Mouse (Mus musculus) heart, embryonic 13.5 days (tissue): ENCODE results near the gene Cfb. TPM values are rescaled to one million over a fixed set of nuclear protein-coding genes. Genes with fewer than 3 reads are reported as not detected.

Experiments
- ATAC-seq: fragments of 200-750 bp; cut with Nextera tagmentation; 2 replicates; pipeline ENCODE4 v1.8.0; 2017; ENCODE audit warnings: moderate TSS enrichment; ENCODE audit not compliant: insufficient number of reproducible peaks, low FRiP score, low TSS enrichment; ENCODE audit errors: extremely low read depth
- H3K27ac ChIP-seq: fragments of 300-500 bp; sonication (generic); replicated peaks from 2 replicates; pipeline ENCODE4 v1.5.1; 2015; ENCODE audit warnings: moderate library complexity, mild to moderate bottlenecking, inconsistent platforms
- H3K27me3 ChIP-seq: fragments of 300-500 bp; sonication (generic); replicated peaks from 2 replicates; pipeline ENCODE4 v1.6.1; 2015; ENCODE audit warnings: mild to moderate bottlenecking, inconsistent platforms
- H3K36me3 ChIP-seq: fragments of 300-500 bp; sonication (generic); 2 replicates; pipeline ENCODE4 v1.6.1; 2015; ENCODE audit warnings: mild to moderate bottlenecking, inconsistent platforms
- H3K4me1 ChIP-seq: fragments of 300-500 bp; sonication (generic); 2 replicates; pipeline ENCODE4 v1.6.1; 2015; ENCODE audit warnings: inconsistent platforms
- H3K4me2 ChIP-seq: fragments of 300-500 bp; sonication (generic); 2 replicates; pipeline ENCODE4 v1.6.1; 2015; ENCODE audit warnings: inconsistent platforms, mild to moderate bottlenecking, moderate library complexity
- H3K4me3 ChIP-seq: fragments of 300-500 bp; sonication (generic); 2 replicates; pipeline ENCODE4 v1.5.1; 2015; ENCODE audit warnings: moderate library complexity, mild to moderate bottlenecking, inconsistent platforms
- H3K9ac ChIP-seq: fragments of 300-500 bp; sonication (generic); 2 replicates; pipeline ENCODE4 v1.6.1; 2015; ENCODE audit warnings: inconsistent platforms, mild to moderate bottlenecking, moderate library complexity
- H3K9me3 ChIP-seq: fragments of 300-500 bp; sonication (generic); 2 replicates; pipeline ENCODE4 v1.6.1; 2016; ENCODE audit warnings: inconsistent platforms
- WGBS: fragments of 180-500 bp; shearing (Covaris S2); methylation state at CpG from one replicate; pipeline ENCODE4 v1.1.7; 2015; ENCODE audit warnings: mixed read lengths; 5-methylcytosine and 5-hydroxymethylcytosine counted together
- polyA plus RNA-seq: library from polyadenylated mRNA; unstranded; fragments of >200 nt; fragmentation: Nextera tagmentation; extraction: Ambion mirVana; gene quantifications from 2 replicates; pipeline ENCODE4 v1.2.1, GENCODE M21; 2015

Cfb gene
- polyA plus RNA-seq, 1 experiment from 2014 or later = 2.3 TPM

GRCm38 (mm10) chr17:34896366-34896765, 34.0 kb upstream of the Cfb start:
- Histone ChIP-seq H3K36me3 (peaks cover 15% of the 10 kb centered on the region), H3K4me1 (peaks cover 46% of the 10 kb centered on the region), H3K4me3 (0 out of 2 replicates have a peak overlapping the region, but pooled peaks have one; percentile 2), H3K27ac (no peak overlapping the region), H3K9me3 (no peaks in the 10 kb centered on the region), H3K27me3 (no peaks in the 10 kb centered on the region), H3K9ac (no peak overlapping the region), H3K4me2 (0 out of 2 replicates have a peak overlapping the region, but pooled peaks have one; percentile 2)
- no peak for ATAC-seq
- WGBS = 85% methylated on average over 17 of the region's 17 CpGs

GRCm38 (mm10) chr17:34895724-34896123, 33.4 kb upstream of the Cfb start:
- Histone ChIP-seq H3K27me3 (no peaks in the 10 kb centered on the region), H3K4me1 (peaks cover 46% of the 10 kb centered on the region), H3K9me3 (no peaks in the 10 kb centered on the region), H3K27ac (peak overlapping the region; percentile 88; the same call in 1 of the 2 replicates), H3K4me3 (peak overlapping the region; percentile 93), H3K4me2 (peak overlapping the region; percentile 93), H3K36me3 (peaks cover 9% of the 10 kb centered on the region), H3K9ac (peak overlapping the region; percentile 93)
- no peak for ATAC-seq
- WGBS = 94% methylated on average over 15 of the region's 15 CpGs

- H3K9ac ChIP-seq = peak overlapping the region; percentile 93
- H3K4me3 ChIP-seq = peak overlapping the region; percentile 93
- no peak for ATAC-seq
- H3K27ac ChIP-seq = peak overlapping the region; percentile 88
- peaks cover 40% of the 10 kb centered on the region for H3K4me1 ChIP-seq
- peak overlapping the region; percentile 93 for H3K4me2 ChIP-seq
- no peaks in the 10 kb centered on the region for H3K27me3 ChIP-seq
- peaks cover 9% of the 10 kb centered on the region for H3K36me3 ChIP-seq
- WGBS = 12% methylated on average over 42 of the region's 51 CpGs
- H3K9me3 ChIP-seq = no peaks in the 10 kb centered on the region
Measured at GRCm38 (mm10) chr17:34894801-34895530, 32.6 kb upstream of the Cfb start.

GRCm38 (mm10) chr17:34894074-34894597, 31.8 kb upstream of the Cfb start:
- H3K27ac ChIP-seq = peak overlapping the region; percentile 88
- 1% methylated on average over 33 of the region's 51 CpGs for WGBS
- peak overlapping the region; percentile 93 for H3K4me2 ChIP-seq
- peak overlapping the region; percentile 93 for H3K9ac ChIP-seq
- no peaks in the 10 kb centered on the region for H3K27me3 ChIP-seq
- peaks cover 9% of the 10 kb centered on the region for H3K36me3 ChIP-seq
- ATAC-seq = peak; percentile 81
- peaks cover 38% of the 10 kb centered on the region for H3K4me1 ChIP-seq
- H3K9me3 ChIP-seq = no peaks in the 10 kb centered on the region
- peak overlapping the region; percentile 93 for H3K4me3 ChIP-seq

- Histone ChIP-seq H3K4me1 (peaks cover 38% of the 10 kb centered on the region), H3K4me2 (peak overlapping the region; percentile 93), H3K9me3 (no peaks in the 10 kb centered on the region), H3K27ac (peak overlapping the region; percentile 88), H3K4me3 (peak overlapping the region; percentile 93), H3K36me3 (peaks cover 9% of the 10 kb centered on the region), H3K27me3 (no peaks in the 10 kb centered on the region), H3K9ac (peak overlapping the region; percentile 80)
- 73% methylated on average over 12 of the region's 12 CpGs for WGBS
- no peak for ATAC-seq
Measured at GRCm38 (mm10) chr17:34893072-34893824, 30.9 kb upstream of the Cfb start.

GRCm38 (mm10) chr17:34891377-34891776, 29.1 kb upstream of the Cfb start:
- WGBS = 85% methylated on average over 2 of the region's 2 CpGs
- Histone ChIP-seq H3K27me3 (no peaks in the 10 kb centered on the region), H3K4me2 (no peak overlapping the region), H3K4me1 (peaks cover 22% of the 10 kb centered on the region), H3K4me3 (no peak overlapping the region), H3K36me3 (peaks cover 7% of the 10 kb centered on the region), H3K9ac (no peak overlapping the region), H3K27ac (no peak overlapping the region), H3K9me3 (no peaks in the 10 kb centered on the region)
- no peak for ATAC-seq

DNA sequence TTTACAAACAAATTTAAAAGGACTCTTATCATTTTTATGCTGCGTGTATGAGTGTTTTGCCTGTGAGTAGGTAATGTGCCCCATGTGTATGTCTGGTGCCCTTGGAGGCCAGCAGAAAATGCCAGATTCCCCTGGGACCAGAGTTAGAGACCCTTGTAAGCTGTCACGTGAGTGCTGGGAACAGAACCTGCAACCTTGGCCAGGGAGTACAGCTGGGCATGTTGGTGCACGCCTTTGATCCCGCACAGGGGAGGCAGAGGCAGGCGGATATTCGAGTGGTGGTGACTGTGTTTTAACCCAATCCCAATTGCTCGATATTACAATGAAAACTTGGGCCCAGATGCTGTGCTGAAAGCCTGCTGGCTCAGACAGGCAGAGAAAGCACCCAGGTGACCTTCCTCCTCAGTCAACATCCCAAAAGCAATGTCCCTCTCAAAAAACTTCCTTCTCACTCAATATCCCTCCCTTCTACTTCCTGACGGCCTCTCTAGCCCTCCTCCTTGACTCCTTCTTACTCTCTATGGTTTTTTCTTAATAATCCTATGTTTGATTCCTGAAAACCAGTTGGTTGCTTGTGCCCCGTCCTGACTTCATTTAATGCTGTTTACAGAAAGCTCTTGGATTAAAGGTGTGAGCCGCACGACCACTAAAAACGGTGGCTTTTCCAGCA, 27.9 kb upstream of the Cfb start:
- H3K4me2 ChIP-seq = no peak overlapping the region
- H3K36me3 ChIP-seq = no peaks in the 10 kb centered on the region
- H3K9ac ChIP-seq = no peak overlapping the region
- no peak overlapping the region for H3K4me3 ChIP-seq
- H3K27me3 ChIP-seq = no peaks in the 10 kb centered on the region
- no peaks in the 10 kb centered on the region for H3K9me3 ChIP-seq
- H3K4me1 ChIP-seq = peaks cover 17% of the 10 kb centered on the region
- ATAC-seq = no peak
- WGBS = 79% methylated on average over 12 of the region's 12 CpGs
- no peak overlapping the region for H3K27ac ChIP-seq

- no peak for ATAC-seq
- H3K27me3 ChIP-seq = no peaks in the 10 kb centered on the region
- no peak overlapping the region for H3K4me2 ChIP-seq
- no peak overlapping the region for H3K9ac ChIP-seq
- peaks cover 7% of the 10 kb centered on the region; the same call in 1 of the 2 replicates for H3K4me1 ChIP-seq
- H3K9me3 ChIP-seq = no peaks in the 10 kb centered on the region
- no peak overlapping the region for H3K4me3 ChIP-seq
- 72% methylated on average over 5 of the region's 5 CpGs for WGBS
- H3K36me3 ChIP-seq = no peaks in the 10 kb centered on the region
- H3K27ac ChIP-seq = no peak overlapping the region
Measured at GRCm38 (mm10) chr17:34887942-34888341, 25.6 kb upstream of the Cfb start.

DNA sequence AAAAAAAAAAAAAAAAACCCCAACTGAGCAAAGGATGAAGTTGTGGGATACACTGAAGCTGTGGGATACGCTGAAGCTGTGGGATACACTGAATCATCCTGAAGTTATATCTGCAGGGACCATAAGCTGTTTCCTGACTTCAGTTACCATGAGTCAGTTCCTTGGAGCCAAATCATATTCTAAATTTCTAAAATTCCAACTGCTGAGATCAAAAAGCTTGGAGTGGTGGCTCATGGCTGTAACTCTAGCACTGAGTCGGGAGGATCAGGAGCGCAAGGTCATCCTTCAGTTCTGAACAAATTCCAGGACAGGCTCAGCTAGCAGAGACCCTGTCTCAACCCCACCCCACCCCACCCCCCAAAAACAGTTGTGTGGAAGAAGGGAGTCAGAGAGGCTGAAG, 23.3 kb upstream of the Cfb start:
- Histone ChIP-seq H3K27me3 (no peaks in the 10 kb centered on the region; the same call in 1 of the 2 replicates), H3K9ac (no peak overlapping the region; the same call in 1 of the 2 replicates), H3K9me3 (no peaks in the 10 kb centered on the region), H3K27ac (no peak overlapping the region), H3K36me3 (no peaks in the 10 kb centered on the region), H3K4me2 (no peak overlapping the region), H3K4me3 (no peak overlapping the region), H3K4me1 (peaks cover 13% of the 10 kb centered on the region; the same call in 1 of the 2 replicates)
- ATAC-seq = no peak
- 73% methylated on average over 3 of the region's 3 CpGs for whole genome bisulfite sequencing

GRCm38 (mm10) chr17:34884704-34885103, 22.4 kb upstream of the Cfb start:
- peaks cover 13% of the 10 kb centered on the region; the same call in 1 of the 2 replicates for H3K4me1 ChIP-seq
- H3K36me3 ChIP-seq = no peaks in the 10 kb centered on the region
- no peak for ATAC-seq
- H3K27me3 ChIP-seq = peaks cover 2% of the 10 kb centered on the region; the same call in 1 of the 2 replicates
- H3K27ac ChIP-seq = no peak overlapping the region
- no peak overlapping the region for H3K9ac ChIP-seq
- H3K4me2 ChIP-seq = no peak overlapping the region
- no peaks in the 10 kb centered on the region for H3K9me3 ChIP-seq
- no peak overlapping the region for H3K4me3 ChIP-seq
- 75% methylated on average over 6 of the region's 6 CpGs for WGBS

- no peak overlapping the region for H3K4me3 ChIP-seq
- no peak overlapping the region for H3K9ac ChIP-seq
- 56% methylated on average over 3 of the region's 3 CpGs for WGBS
- peaks cover 2% of the 10 kb centered on the region; the same call in 1 of the 2 replicates for H3K27me3 ChIP-seq
- no peak overlapping the region for H3K27ac ChIP-seq
- no peak for ATAC-seq
- H3K9me3 ChIP-seq = no peaks in the 10 kb centered on the region
- no peaks in the 10 kb centered on the region for H3K36me3 ChIP-seq
- peaks cover 19% of the 10 kb centered on the region; the same call in 1 of the 2 replicates for H3K4me1 ChIP-seq
- no peak overlapping the region for H3K4me2 ChIP-seq
Measured at GRCm38 (mm10) chr17:34883332-34883731, 21.0 kb upstream of the Cfb start.
